Mouse (Mus musculus) heart, embryonic 15.5 days (tissue): ENCODE data around the gene Eftud2. TPM values are rescaled to one million over a fixed set of nuclear protein-coding genes. Genes with fewer than 3 reads are reported as not detected.

Experiments
- ATAC-seq: fragments of 200-750 bp; cut with Nextera tagmentation; replicated peaks from 2 replicates; pipeline ENCODE4 v1.8.0; 2017; ENCODE audit warnings: low read depth, moderate TSS enrichment; ENCODE audit not compliant: insufficient number of reproducible peaks, insufficient read depth, low FRiP score
- H3K27ac ChIP-seq: fragments of 300-500 bp; sonication (generic); 2 replicates; pipeline ENCODE4 v1.5.1; 2015; ENCODE audit warnings: mild to moderate bottlenecking, inconsistent platforms
- H3K27me3 ChIP-seq: fragments of 300-500 bp; sonication (generic); 2 replicates; pipeline ENCODE4 v1.6.1; 2015; ENCODE audit warnings: inconsistent platforms
- H3K36me3 ChIP-seq: fragments of 300-500 bp; sonication (generic); 2 replicates; pipeline ENCODE4 v1.6.1; 2015; ENCODE audit warnings: mild to moderate bottlenecking, inconsistent platforms
- H3K4me1 ChIP-seq: fragments of 300-500 bp; sonication (generic); replicated peaks from 2 replicates; pipeline ENCODE4 v1.6.1; 2015; ENCODE audit warnings: inconsistent platforms
- H3K4me2 ChIP-seq: fragments of 300-500 bp; sonication (generic); 2 replicates; pipeline ENCODE4 v1.6.1; 2015; ENCODE audit warnings: inconsistent platforms, mild to moderate bottlenecking, moderate library complexity
- H3K4me3 ChIP-seq: fragments of 300-500 bp; sonication (generic); 2 replicates; pipeline ENCODE4 v1.5.1; 2015; ENCODE audit warnings: mild to moderate bottlenecking, inconsistent platforms
- H3K9ac ChIP-seq: fragments of 300-500 bp; sonication (generic); 2 replicates; pipeline ENCODE4 v1.6.1; 2015; ENCODE audit warnings: mild to moderate bottlenecking, inconsistent platforms
- H3K9me3 ChIP-seq: fragments of 300-500 bp; sonication (generic); replicated peaks from 2 replicates; pipeline ENCODE4 v1.6.1; 2016; ENCODE audit warnings: inconsistent platforms
- WGBS: fragments of 180-500 bp; shearing (Covaris S2); methylation state at CpG from one replicate; pipeline ENCODE4 v1.1.7; 2015; ENCODE audit warnings: mixed read lengths; 5-methylcytosine and 5-hydroxymethylcytosine counted together
- polyA plus RNA-seq: library from polyadenylated mRNA; unstranded; fragments of >200 nt; fragmentation: Nextera tagmentation; extraction: Ambion mirVana; gene quantifications from 2 replicates; pipeline ENCODE4 v1.2.1, GENCODE M21; 2015

Gene Eftud2
- polyA plus RNA-seq, 1 experiment from 2014 or later = 90.7 TPM

DNA sequence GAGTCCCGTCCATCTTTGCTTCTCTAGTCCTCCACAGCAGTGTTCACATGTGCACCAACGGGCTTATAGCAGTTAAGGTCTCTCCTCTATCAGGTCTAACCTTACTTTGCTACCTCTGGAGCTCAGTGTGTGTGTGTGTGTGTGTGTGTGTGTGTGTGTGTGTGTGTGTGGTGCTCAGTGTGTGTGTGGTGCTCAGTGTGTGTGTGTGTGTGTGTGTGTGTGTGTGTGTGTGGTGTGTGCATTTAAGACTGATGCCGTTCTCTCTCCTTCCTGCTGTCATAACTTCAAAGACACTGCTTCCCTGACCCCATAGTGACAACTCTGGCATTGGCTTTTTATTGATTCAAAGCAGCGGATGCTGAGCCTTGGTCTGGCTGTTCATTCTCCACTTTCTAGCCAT, 45.2 kb downstream of the Eftud2 start, which contains the start of gene Higd1b:
Gene Higd1b (plus strand): TSS at position 301 of the 400 bp plus-strand sequence.
- Histone ChIP-seq H3K4me2 (no peak within 1 kb of the TSS), H3K9me3 (no peaks in the 10 kb centered on the region), H3K27me3 (no peaks in the 10 kb centered on the region), H3K9ac (no peak within 1 kb of the TSS), H3K27ac (no peak within 1 kb of the TSS), H3K4me3 (no peak within 1 kb of the TSS), H3K4me1 (peaks cover 11% of the 10 kb centered on the region; the same call in 1 of the 2 replicates), H3K36me3 (peaks cover 33% of the 10 kb centered on the region)
- ATAC-seq = no peak
- WGBS = 61% methylated on average over 4 of the region's 4 CpGs

DNA sequence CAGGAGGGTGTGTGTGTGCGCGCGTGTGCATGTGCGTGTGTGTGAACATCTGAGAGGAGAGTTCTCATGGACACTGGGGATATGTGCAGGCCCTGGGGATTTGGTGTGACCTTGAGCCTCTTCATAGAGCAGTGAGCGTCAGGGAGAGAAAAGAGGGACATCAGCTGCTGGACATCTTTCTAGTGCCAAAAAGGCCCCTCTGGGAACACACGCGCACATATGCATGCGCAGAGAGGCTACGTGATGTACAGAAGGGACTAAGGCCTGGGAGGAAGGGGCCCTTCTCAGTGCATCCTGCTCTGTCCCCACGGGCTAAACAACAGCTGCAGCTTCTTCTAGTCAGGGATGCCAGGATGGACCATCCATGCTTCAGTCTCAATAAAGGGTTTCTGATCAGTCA, 46.6 kb downstream of the Eftud2 start:
- Histone ChIP-seq H3K36me3 (peaks cover 20% of the 10 kb centered on the region), H3K9me3 (no peaks in the 10 kb centered on the region), H3K27ac (no peak overlapping the region), H3K4me2 (no peak overlapping the region), H3K9ac (no peak overlapping the region), H3K4me1 (peaks cover 11% of the 10 kb centered on the region; the same call in 1 of the 2 replicates), H3K4me3 (no peak overlapping the region), H3K27me3 (no peaks in the 10 kb centered on the region)
- 75% methylated on average over 10 of the region's 10 CpGs for WGBS
- ATAC-seq = no peak; the same call in 1 of the 2 replicates

DNA sequence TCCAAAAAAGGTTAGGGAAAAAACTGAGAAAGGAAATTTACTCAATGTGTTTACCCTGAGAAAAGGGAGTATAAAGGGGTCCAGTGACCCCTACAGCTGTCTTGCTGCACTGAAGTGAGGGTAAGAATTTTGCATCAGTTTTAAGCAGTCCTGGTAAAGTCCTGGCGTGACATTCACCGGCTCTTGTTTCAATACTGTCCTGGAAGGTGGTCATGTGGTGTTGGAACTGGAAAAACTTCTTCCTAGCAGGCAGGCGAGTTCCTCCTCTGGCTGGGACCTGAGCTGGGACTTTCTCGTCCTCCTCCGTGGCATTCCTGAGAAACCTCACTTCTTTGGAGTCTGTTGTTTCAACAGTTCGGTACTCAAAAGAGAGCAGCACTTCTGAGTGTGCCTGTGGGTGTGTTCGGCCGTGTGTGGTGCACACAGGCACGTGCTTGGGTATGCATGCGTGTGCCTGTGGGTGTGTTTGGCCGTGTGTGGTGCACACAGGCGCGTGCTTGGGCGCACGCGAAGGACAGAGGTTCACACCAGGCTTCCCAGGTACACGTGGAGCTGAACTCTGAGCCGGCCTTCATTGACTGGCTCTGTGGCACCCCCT, 48.0 kb downstream of the Eftud2 start:
- no peak overlapping the region for H3K27ac ChIP-seq

DNA sequence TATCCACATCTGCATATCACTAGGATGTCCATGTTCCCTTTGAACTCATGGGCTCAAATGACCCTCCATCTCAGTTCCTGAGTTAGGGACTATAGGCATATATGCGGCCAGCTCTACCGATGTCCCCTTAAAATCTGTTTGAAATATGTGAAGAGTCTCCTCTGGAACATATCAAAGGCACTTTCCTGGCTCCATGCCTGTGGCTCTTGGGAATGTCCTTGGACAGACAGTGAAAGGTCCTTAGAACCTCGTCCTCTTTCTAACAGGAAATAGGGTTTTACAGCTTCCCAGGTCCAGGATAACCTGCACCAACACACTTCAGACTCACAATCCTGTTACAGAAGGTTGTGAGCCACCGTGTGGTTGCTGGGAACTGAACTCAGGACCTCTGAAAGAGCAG, 50.5 kb downstream of the Eftud2 start:
- no peaks in the 10 kb centered on the region for H3K9me3 ChIP-seq
- no peak for ATAC-seq
- 42% methylated on average over 4 of the region's 4 CpGs for WGBS
- no peak overlapping the region for H3K4me2 ChIP-seq
- H3K36me3 ChIP-seq = no peaks in the 10 kb centered on the region
- H3K27me3 ChIP-seq = no peaks in the 10 kb centered on the region
- H3K27ac ChIP-seq = no peak overlapping the region
- peaks cover 11% of the 10 kb centered on the region; the same call in 1 of the 2 replicates for H3K4me1 ChIP-seq
- no peak overlapping the region for H3K4me3 ChIP-seq
- H3K9ac ChIP-seq = no peak overlapping the region

More for the DNA sequence above, 48.0 kb downstream of the Eftud2 start:
- 63% methylated on average over 18 of the region's 18 CpGs for WGBS
- H3K27me3 ChIP-seq = no peaks in the 10 kb centered on the region
- H3K4me3 ChIP-seq = no peak overlapping the region
- no peak for ATAC-seq
- H3K4me1 ChIP-seq = peaks cover 11% of the 10 kb centered on the region; the same call in 1 of the 2 replicates
- peaks cover 6% of the 10 kb centered on the region; the same call in 1 of the 2 replicates for H3K36me3 ChIP-seq
- H3K9me3 ChIP-seq = no peaks in the 10 kb centered on the region
- no peak overlapping the region for H3K4me2 ChIP-seq
- no peak overlapping the region for H3K9ac ChIP-seq

DNA sequence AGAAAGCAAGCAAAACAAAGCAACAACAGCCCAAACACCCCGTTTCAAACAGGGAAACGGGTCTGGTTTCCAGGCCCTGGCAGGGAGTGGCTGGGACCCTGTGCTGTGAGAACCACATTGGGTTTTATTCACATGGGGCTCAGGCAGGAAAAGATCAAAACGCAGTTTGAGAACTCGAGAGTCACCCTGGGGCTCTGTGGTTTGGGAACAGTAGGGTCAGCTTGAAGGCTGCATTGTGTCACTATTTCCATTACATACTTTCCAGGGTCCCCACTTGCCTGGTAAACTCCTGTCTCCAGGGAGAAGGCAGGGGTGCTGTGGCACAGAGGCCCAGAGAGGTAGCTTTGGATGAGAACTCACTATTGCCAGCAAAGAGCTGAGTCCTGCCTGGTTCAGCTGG, 53.7 kb downstream of the Eftud2 start:
- no peak overlapping the region for H3K9ac ChIP-seq
- no peaks in the 10 kb centered on the region for H3K36me3 ChIP-seq
- 52% methylated on average over 4 of the region's 4 CpGs for WGBS
- no peak for ATAC-seq
- no peak overlapping the region for H3K4me2 ChIP-seq
- no peaks in the 10 kb centered on the region for H3K9me3 ChIP-seq
- H3K27ac ChIP-seq = no peak overlapping the region
- no peak overlapping the region for H3K4me3 ChIP-seq
- H3K27me3 ChIP-seq = no peaks in the 10 kb centered on the region
- peaks cover 11% of the 10 kb centered on the region; the same call in 1 of the 2 replicates for H3K4me1 ChIP-seq

DNA sequence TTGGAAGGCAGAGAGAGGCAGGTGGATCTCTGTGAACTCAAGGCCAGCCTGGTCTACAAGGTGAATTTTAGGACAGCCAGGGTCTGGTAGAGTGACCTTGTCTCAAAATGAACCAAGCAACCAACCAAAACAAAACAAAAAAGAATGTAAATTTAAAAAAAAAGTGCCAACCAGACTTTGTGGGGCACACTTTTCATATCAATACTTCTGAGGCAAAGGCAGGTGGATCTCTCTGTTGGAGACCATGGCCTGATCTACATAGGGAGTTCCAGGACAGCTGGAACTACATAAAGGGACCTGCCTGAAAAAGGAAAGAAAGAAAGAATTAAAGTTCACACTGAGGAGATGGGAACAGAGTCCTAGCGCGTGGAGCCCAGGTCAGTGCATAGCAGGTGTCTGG, 54.3 kb downstream of the Eftud2 start:
- Histone ChIP-seq H3K9ac (no peak overlapping the region), H3K4me3 (no peak overlapping the region), H3K4me2 (no peak overlapping the region), H3K9me3 (no peaks in the 10 kb centered on the region), H3K36me3 (no peaks in the 10 kb centered on the region), H3K27ac (no peak overlapping the region), H3K4me1 (peaks cover 8% of the 10 kb centered on the region; the same call in 1 of the 2 replicates), H3K27me3 (no peaks in the 10 kb centered on the region)
- no peak for ATAC-seq
- 87% methylated on average over 2 of the region's 2 CpGs for WGBS

DNA sequence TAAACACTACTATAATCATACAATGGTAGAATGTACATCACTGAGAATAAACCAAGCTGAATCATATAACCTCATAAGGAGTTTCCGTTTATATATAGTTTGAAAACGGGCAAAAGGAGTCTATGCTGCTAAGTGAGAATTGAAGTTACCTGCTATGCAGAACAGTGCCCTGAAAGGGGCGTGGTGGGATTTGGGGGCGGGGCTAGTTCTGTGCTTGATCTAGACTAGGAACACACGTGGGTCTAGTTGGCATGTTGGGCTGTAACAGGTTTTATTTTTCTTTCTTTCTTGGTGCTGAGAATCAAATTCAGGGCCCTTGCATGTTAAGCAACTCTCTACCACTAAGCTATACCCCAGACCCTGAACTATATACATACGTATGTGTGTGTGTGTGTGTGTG, 59.6 kb downstream of the Eftud2 start:
- no peak for ATAC-seq
- no peaks in the 10 kb centered on the region for H3K9me3 ChIP-seq
- 56% methylated on average over 6 of the region's 6 CpGs for WGBS

DNA sequence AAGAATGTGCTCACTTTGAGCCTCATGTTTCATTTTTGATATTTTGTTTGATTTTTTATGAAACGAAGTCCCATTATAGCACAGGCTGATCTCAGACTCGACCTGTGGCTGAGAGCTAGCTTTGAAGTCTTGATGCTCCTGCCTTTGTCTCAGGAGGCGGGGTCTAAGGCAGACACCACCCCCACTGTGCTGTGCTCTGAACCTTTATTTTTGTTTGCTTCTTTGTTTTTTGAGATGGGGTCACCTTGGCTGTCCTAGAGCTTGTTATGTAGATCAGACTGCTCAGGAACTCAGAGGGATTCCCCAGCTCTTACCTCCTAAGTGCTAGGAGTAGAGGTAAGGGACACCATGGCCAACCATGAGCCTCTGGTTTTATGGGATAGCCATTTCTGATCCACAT, 60.4 kb downstream of the Eftud2 start:
- WGBS = 27% methylated on average over 3 of the region's 3 CpGs
- Histone ChIP-seq H3K27me3 (no peaks in the 10 kb centered on the region), H3K9ac (no peak overlapping the region), H3K36me3 (no peaks in the 10 kb centered on the region), H3K27ac (no peak overlapping the region), H3K4me2 (no peak overlapping the region), H3K4me1 (peaks cover 21% of the 10 kb centered on the region), H3K9me3 (no peaks in the 10 kb centered on the region), H3K4me3 (no peak overlapping the region)
- ATAC-seq = no peak

More for the DNA sequence above, 59.6 kb downstream of the Eftud2 start:
- no peak overlapping the region for H3K4me2 ChIP-seq
- H3K36me3 ChIP-seq = no peaks in the 10 kb centered on the region
- H3K27me3 ChIP-seq = no peaks in the 10 kb centered on the region
- H3K4me1 ChIP-seq = peaks cover 15% of the 10 kb centered on the region
- H3K27ac ChIP-seq = no peak overlapping the region
- no peak overlapping the region for H3K9ac ChIP-seq
- no peak overlapping the region for H3K4me3 ChIP-seq

DNA sequence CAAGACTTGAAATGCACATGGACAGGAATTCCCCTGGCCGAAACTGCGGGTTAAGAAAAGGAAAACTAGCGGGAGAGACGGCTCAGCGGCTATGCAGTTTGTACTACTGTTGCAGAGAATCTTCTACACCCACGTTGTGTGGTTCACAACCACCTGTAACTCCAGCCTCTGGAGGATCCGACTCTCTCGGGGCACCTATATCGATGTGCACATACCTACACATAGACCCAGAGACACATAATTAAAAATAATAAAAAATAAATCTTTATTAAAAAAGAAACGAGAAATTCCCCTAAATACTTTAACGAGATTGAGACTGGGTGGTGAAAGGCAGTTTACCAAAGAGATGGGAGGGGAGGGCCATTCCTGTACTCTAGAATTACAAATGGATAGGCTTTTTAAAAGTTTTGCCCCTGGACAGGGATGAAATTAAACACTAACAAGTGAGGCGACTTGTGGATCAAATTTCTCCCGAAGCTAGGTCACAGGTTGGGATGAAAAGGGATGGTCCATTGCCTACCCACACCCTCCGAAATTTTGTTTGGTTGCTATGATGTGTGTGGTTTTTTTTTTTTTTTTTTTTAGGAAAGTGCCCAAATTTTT, 60.9 kb downstream of the Eftud2 start:
- peak overlapping the region; percentile 80 for H3K4me3 ChIP-seq
- H3K4me1 ChIP-seq = peaks cover 22% of the 10 kb centered on the region
- H3K36me3 ChIP-seq = no peaks in the 10 kb centered on the region
- peak overlapping the region; percentile 89 for H3K4me2 ChIP-seq
- no peaks in the 10 kb centered on the region for H3K27me3 ChIP-seq
- no peaks in the 10 kb centered on the region for H3K9me3 ChIP-seq
- H3K27ac ChIP-seq = peak overlapping the region; percentile 99
- peak overlapping the region; percentile 99 for H3K9ac ChIP-seq
- no peak for ATAC-seq
- WGBS = 13% methylated on average over 14 of the region's 14 CpGs

DNA sequence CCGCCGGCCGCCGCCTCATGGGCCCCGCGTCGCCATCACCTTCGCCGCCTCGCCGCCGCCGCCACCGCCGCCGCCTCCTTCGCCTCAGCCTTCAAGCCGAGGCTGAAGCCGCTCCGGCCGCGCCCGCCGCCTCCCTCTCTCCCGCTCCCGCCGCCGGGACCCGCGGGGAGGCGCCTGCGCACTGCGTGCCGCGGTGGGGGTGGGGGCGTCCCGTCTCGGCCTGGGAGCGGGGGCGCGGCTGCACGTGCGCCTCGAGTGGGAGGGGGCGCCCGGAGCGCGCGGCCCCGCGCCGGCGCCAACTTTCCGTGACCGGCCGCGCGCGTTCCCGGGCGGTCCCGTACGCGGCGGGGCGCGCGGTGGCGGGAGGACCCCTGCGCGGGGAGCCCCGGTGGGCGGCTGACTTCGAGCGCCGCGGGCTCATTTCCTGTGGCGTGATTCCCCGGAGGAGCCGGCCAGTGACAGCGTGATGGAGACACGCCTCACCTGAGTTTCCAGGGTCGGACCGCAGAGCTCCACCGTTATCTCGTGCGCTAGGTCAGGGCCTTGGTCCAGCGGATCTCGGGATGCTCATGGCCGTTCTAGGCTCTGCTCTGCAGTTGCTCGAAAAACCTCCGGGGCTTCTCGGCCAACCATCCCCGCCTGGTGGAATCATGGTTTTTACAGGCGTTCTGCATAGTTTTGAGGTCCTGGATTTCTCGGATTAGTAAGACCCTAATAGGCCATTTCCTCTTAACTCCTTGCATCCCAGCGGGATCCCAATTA, 61.6 kb downstream of the Eftud2 start, which contains the start of gene Gjc1:
Gene Gjc1 (minus strand): TSS at position 680 of the 762 bp plus-strand sequence.
- H3K4me2 ChIP-seq = peak within 1 kb of the TSS; percentile 89
- H3K27me3 ChIP-seq = no peaks in the 10 kb centered on the region
- no peaks in the 10 kb centered on the region for H3K9me3 ChIP-seq
- no peaks in the 10 kb centered on the region for H3K36me3 ChIP-seq
- peaks cover 25% of the 10 kb centered on the region for H3K4me1 ChIP-seq
- peak within 1 kb of the TSS; percentile 80 for H3K4me3 ChIP-seq
- WGBS = under 1% methylated on average over 72 of the region's 97 CpGs
- H3K27ac ChIP-seq = peak within 1 kb of the TSS; percentile 99
- peak within 1 kb of the TSS; percentile 99 for H3K9ac ChIP-seq
- peak; percentile 90 for ATAC-seq
